Mouse (Mus musculus) v-Abl transformed pro-B cells (cell line): ENCODE data around the gene Pax2.

Experiments
- in situ Hi-C, 2 experiments: fragments of 400-800 bp; cut with MboI; formaldehyde crosslinking; loops; one replicate each; pipeline ENCODE4 v1.15.1; 2025; ENCODE audit not compliant: unreplicated experiment in 2 of 2

Pax2 gene

GRCm38 (mm10) chr19:44747471-44747870 lies 8.4 kb upstream of the Pax2 start:
- in situ Hi-C loops, result loop anchor here in 1 of 2 experiments (5.0 kb wide), 1 partner anchor 150 kb away; no protein-coding TSS in a partner anchor

DNA sequence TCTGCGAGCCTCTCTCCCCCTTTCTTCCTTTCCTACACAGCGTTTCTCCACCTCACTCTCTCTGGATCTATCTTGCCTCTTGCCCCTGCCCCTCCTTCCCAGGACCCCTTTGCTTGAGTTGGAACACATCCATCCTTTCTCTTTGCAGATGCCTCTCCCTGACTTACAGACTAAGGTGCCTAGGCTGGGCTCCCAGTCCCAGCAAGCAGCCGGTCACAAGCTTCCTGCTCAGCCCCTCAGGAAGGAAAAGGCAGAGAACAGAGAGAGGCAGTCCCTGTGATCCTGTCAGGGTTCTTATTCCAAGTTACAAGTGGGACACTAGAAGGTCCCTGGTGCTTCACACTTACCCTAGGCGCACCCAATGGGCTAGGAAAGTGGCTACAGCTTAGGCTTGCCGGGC lies 7.6 kb upstream of the Pax2 start:
- in situ Hi-C loops, result loop anchor here in 1 of 2 experiments (5.0 kb wide), 1 partner anchor 151 kb away; no protein-coding TSS in a partner anchor

- in situ Hi-C loops, result loop anchor here in 1 of 2 experiments (5.0 kb wide), 1 partner anchor 152 kb away; no protein-coding TSS in a partner anchor
Measured at GRCm38 (mm10) chr19:44749061-44749990, 6.5 kb upstream of the Pax2 start.

DNA sequence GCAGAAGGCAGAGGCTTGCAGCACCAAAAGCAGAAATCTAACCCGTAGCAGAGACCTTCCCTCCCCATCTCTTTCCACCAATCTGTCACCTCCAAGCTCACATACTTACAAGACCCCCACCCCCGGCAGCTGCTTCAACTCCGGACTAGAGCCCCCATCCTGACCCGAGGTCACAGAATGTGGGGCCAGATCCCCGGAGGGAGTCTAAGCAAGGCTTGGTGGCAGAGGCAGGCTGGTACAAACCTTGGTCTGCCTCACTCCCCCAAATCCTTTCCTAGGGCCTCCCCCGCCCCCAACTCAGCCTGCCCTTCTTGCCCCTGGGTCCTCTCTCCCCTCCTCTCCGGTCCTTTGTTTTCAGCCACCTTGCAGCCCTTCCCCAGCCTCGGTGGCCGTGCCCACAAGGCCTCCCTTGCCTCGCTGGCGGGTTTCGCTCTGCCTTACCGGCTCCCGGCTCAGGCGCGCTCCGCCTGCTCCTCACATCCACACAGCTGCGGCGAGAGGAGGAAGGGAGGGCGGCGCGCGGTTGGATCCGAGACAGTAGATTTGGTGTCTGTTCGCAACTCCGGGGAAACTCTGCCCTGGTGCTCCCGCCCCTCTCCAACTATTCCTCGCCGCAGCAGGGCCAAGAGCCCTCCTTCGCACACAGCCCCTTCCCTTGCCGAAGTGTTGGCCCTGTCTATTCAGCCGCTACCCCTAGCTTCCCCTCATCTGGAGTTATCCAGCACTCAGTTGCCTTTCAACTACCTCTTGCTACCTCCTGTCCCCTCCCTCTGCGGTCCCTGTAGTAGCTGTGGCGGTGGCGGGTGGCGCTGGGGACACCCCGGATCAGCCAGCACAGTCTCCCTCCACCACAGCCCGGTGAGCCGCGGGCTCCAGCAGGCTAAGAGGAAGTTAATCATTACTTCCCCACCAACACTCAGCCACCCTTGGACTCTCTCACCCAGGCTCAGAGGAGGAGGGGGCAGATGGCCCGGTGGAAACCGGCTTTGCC lies 5.5 kb upstream of the Pax2 start:
- in situ Hi-C loops, result loop anchor here (10.0 to 25.0 kb wide), 2 partner anchors 166 to 413 kb away; partner anchors contain the start of gene Scd4 (in 1 of the 2)

GRCm38 (mm10) chr19:44751042-44751441 lies 4.8 kb upstream of the Pax2 start:
- in situ Hi-C loops, result loop anchor here (10.0 to 25.0 kb wide), 2 partner anchors 166 to 414 kb away; partner anchors contain the start of gene Scd4 (in 1 of the 2)

DNA sequence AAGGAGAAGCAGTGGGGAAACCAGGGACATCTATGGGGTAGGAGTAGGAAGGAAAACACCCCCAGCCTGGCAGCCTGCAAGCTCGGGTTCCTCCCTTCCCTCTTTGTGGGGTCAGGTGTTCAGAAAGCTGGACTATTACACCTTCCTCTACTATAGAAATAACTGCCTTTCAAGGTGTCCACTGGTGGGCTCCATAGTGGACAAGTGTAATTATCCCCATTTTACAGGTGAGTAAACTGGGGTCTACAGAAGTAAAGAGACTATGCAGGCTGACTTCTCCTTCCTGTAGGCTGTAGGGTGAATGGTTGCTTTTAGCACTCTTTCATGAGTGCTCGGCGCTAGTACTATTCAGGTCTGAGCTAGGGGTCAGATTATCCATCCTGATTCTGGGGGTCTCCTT lies 4.3 kb upstream of the Pax2 start:
- in situ Hi-C loops, result loop anchor here (10.0 to 25.0 kb wide), 2 partner anchors 167 to 414 kb away; partner anchors contain the start of gene Scd4 (in 1 of the 2)

- in situ Hi-C loops, result loop anchor here (10.0 to 25.0 kb wide), 2 partner anchors 167 to 415 kb away; partner anchors contain the start of gene Scd4 (in 1 of the 2)
Measured at GRCm38 (mm10) chr19:44752056-44752940, 3.5 kb upstream of the Pax2 start.

DNA sequence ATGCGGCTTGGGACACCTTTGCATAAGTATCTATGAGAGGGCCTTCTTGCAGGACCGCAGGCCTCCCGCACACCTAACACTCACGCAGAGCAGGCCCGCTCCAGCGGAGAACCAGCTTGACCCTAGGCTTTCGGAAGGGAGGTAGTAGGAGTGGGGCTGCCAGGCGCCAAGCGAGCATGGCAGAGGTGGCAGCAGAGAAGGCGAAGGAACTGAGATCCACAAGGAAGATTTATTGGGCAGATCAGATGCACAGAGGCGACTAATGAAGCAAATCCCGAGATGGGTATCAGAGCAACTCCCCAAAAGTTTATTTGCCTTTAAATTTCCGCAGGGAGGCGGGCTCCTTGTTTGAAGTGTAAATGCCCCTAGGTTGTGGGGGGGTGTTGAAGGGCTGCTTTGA lies 2.5 kb upstream of the Pax2 start:
- in situ Hi-C loops, result loop anchor here (10.0 to 25.0 kb wide), 2 partner anchors 169 to 416 kb away; partner anchors contain the start of gene Scd4 (in 1 of the 2)

DNA sequence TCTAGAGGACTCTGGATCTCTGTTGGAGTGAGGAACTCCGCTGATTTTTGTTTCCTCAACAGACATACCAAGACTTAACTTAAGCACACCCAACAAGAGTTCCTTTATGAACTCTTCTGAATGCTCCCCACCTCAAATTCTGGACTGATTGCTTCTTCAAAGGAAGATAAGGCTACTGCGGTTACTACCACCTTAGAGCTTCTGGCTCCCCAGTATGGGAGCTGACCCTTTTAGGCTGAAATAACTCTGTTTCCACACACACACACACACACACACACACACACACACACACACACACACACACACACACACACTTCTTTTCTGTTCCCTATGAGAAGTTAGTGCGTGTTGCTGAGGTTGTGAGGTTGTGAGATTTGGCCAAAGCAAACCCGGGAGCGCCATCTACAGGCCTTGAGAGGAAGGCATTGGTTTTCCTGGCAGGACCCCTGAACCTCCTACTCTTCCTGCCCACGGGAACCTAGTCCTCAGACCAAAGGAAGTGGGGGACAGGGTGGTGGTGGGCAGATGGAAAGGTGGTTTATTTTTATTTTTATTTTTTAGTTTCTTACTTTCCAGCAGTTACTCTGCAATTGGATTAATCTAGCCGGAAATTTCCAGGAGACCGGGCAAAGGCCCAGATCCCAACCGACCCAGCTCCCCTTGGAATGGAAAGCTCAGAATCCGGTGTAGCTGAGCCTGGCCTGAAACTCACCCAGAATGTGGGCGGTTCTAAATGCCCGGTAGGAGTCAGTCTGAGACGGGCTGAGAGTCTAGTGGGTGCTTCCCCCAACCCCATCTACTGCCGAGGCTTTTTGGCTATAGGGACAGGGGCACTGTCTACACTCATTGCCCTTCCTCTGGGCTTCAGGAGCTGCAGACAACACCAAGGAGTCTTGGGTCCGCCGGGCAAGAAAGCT lies 1.1 kb upstream of the Pax2 start:
- in situ Hi-C loops, result loop anchor here (10.0 to 25.0 kb wide), 2 partner anchors 170 to 417 kb away; partner anchors contain the start of gene Scd4 (in 1 of the 2)

- in situ Hi-C loops, result loop anchor here (10.0 to 25.0 kb wide), 2 partner anchors 171 to 418 kb away; partner anchors contain the start of gene Scd4 (in 1 of the 2)
Measured at GRCm38 (mm10) chr19:44755378-44755692, 510 bp upstream of the Pax2 start.

- in situ Hi-C loops, result loop anchor here (10.0 to 25.0 kb wide), 2 partner anchors 172 to 419 kb away; partner anchors contain the start of gene Scd4 (in 1 of the 2)
Measured at GRCm38 (mm10) chr19:44756421-44757230, 781 bp downstream of the Pax2 start.

GRCm38 (mm10) chr19:44757231-44757871 lies 1.5 kb downstream of the Pax2 start:
- in situ Hi-C loops, result loop anchor here (10.0 to 25.0 kb wide), 2 partner anchors 173 to 420 kb away; partner anchors contain the start of gene Scd4 (in 1 of the 2)

DNA sequence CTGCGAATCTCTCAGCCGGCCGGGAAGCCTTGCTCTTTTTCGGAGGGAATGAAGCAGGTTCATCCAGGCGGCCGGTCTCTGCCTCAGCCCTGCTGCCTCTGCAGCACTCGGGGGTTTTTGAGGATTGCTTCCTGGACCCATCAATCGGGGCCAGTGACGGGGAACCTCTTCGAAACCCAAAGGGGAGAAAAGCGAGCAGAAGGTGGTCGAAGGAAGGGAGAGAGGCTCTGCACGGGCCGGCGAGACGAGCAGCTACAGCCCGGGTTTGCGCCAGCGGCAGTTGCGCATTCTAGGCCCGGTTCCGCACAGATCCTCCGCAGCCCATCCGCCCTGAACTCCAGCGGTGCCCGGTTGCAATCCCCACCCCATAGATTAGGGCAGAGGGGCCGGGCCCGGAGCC lies 3.0 kb downstream of the Pax2 start:
- in situ Hi-C loops, result loop anchor here (10.0 to 25.0 kb wide), 2 partner anchors 174 to 422 kb away; partner anchors contain the start of gene Scd4 (in 1 of the 2)

DNA sequence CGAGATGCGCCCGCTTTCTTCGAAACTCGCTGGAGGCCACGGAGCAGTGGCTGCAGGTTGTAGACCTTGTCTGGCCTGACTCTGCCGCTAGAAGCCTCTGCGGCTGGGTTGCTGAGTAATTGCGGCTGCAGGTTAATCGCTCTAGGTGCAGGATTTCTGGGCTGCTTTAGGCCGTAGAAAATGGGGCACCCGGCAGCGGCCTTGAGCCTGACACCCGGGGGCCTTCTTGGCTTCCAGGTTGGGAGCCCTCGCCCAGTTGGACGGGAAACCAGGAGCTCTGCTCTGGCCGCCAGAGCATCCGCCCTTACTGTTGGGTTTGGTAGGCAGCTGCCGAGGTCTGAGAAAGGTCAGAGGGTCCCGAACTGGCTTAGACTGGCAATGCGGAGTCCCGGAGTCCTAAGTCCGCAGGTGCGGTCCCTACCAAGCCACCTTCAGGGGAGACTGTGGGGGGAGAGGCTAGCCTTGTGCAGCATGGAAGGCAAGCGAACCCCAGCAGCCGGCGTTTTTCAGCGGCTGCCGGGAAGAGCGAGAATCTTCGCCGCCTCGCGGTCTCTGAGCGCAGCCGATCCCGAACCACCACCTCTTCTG lies 3.8 kb downstream of the Pax2 start:
- in situ Hi-C loops, result loop anchor here (10.0 to 25.0 kb wide), 2 partner anchors 175 to 422 kb away; partner anchors contain the start of gene Scd4 (in 1 of the 2)

GRCm38 (mm10) chr19:44760259-44761131 lies 4.7 kb downstream of the Pax2 start:
- in situ Hi-C loops, result loop anchor here in 1 of 2 experiments (25.0 kb wide), 1 partner anchor 423 kb away; the partner anchor contains the start of gene Scd4
